Mouse (Mus musculus): ENCODE measurements around the gene Gdf1.

- TF ChIP-seq POLR2A (IDR thresholded peaks at IDR 0.05; ENCODE audit: low read depth, low read length) (no peak), CTCF (IDR thresholded peaks at IDR 0.05; ENCODE audit: borderline replicate concordance, insufficient read depth, low read length) (no peak)
Observed at GRCm38 (mm10) chr8:70361484-70362032, 31.9 kb downstream of the Gdf1 start.
